Mouse (Mus musculus) ES-Bruce4 (cell line): Measurements from ENCODE around the gene Spef1.

Experiments
- CTCF ChIP-seq: IDR thresholded peaks from one replicate; pipeline ENCODE4 v1.8.1; 2011; ENCODE audit warnings: low read depth, low read length
- POLR2A ChIP-seq: IDR thresholded peaks from one replicate; pipeline ENCODE4 v1.8.1; 2011; ENCODE audit warnings: low read length; ENCODE audit not compliant: insufficient read depth

- TF ChIP-seq CTCF (no peak), POLR2A (no peak)
Observed at GRCm38 (mm10) chr2:131201262-131201661, 14.2 kb upstream of the Spef1 start.
